Mouse (Mus musculus): ENCODE results near the gene Gpat3. TPM values are rescaled to one million over a fixed set of nuclear protein-coding genes. Genes with fewer than 3 reads are reported as not detected.

Gpat3 gene
- polyA plus RNA-seq, 1 experiment from 2014 or later: 5.0 TPM

DNA sequence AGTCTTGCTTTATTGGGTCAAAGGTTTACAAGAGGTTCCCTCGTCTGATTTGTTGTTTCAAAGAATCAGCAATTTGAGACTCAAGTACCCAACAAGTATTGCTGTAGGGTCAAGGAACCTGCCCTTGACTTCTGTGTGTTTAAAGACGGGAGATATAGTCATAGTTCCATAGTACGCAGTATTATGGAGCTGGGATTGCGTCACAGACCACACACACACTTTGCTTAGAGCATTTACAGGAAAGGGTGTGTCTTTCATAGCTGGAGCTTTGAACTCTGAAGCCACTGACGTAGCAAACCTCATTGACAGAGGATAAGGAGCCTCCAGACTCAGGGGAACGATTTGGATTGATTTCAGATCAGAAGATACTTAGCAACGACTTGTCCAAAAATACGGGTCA, 70.9 kb downstream of the Gpat3 start:
- no peak for ATAC-seq (ENCODE audit: low read depth)
- Histone ChIP-seq H3K36me3 (ENCODE audit: control insufficient read depth, insufficient read depth) (no peaks in the 10 kb centered on the region), H3K9me3 (replicated peaks; ENCODE audit: control insufficient read depth, low read length) (no peaks in the 10 kb centered on the region), H3K27me3 (ENCODE audit: control insufficient read depth, insufficient read depth, low read depth, low read length) (no peaks in the 10 kb centered on the region), H3K4me1 (ENCODE audit: control insufficient read depth, low read depth, low read length) (no peaks in the 10 kb centered on the region; the same call in 1 of the 2 replicates), H3K27ac (ENCODE audit: low read length) (no peak overlapping the region), H3K9ac (ENCODE audit: low read depth, low read length) (no peak overlapping the region), H3K4me2 (ENCODE audit: low read depth, low read length) (no peak overlapping the region), H3K4me3 (ENCODE audit: low read depth, low read length) (no peak overlapping the region)
- WGBS (ENCODE audit: insufficient replicate concordance): 24% methylated on average over 8 of the region's 8 CpGs

DNA sequence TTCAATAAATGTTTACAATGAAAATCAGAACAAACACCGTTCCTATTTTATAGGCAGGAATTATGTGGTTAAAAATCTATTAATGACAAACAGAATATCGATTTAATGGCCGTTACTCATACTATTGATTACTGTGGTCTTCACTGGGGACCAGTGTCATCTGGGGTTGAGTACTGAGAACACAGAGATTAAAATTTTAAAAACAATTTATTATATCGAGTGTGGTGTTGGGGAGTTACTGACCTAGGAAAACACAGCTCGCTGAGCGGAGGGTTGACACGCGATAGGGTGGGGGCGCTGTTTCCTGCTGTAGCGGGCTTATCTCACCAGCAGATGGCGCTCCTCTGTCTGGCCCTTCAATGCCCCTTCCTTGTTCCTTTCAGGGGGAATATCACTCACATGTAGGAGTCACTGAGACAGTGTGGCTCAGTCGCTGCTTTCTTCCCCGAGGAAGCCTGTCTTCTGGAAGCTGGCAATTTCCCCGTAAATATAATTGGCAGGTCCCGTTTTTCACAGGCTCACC, 71.8 kb downstream of the Gpat3 start:
- no peak overlapping the region for H3K27ac ChIP-seq (ENCODE audit: low read length)
- no peaks in the 10 kb centered on the region for H3K9me3 ChIP-seq (replicated peaks; ENCODE audit: control insufficient read depth, low read length)
- H3K4me2 ChIP-seq (ENCODE audit: low read depth, low read length): no peak overlapping the region
- no peak for ATAC-seq (ENCODE audit: low read depth)
- H3K4me3 ChIP-seq (ENCODE audit: low read depth, low read length): no peak overlapping the region
- no peaks in the 10 kb centered on the region for H3K36me3 ChIP-seq (ENCODE audit: control insufficient read depth, insufficient read depth)
- H3K27me3 ChIP-seq (ENCODE audit: control insufficient read depth, insufficient read depth, low read depth, low read length): no peaks in the 10 kb centered on the region
- H3K9ac ChIP-seq (ENCODE audit: low read depth, low read length): no peak overlapping the region
- H3K4me1 ChIP-seq (ENCODE audit: control insufficient read depth, low read depth, low read length): no peaks in the 10 kb centered on the region; the same call in 1 of the 2 replicates
- WGBS (ENCODE audit: insufficient replicate concordance): 16% methylated on average over 15 of the region's 15 CpGs

DNA sequence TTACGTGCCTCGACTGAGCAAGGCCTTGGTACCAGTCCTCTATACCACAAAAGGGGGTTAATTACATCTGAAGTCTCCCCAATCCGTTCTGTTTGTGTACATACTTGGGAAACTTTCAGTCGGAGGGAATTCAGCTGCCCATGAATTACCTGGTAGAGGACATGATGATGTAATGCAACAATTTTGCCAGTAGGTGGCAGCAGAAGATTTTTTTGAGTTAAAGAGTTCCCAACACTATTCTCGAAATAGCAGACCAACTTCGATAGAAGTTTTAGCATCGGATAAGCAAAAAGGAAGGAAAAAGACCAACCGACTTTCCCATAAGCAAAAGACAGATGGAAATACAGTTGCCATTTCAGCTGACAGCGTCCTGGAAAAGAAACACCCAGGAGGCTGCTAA, 73.6 kb downstream of the Gpat3 start:
- Histone ChIP-seq H3K4me1 (ENCODE audit: control insufficient read depth, low read depth, low read length) (no peaks in the 10 kb centered on the region; the same call in 1 of the 2 replicates), H3K4me3 (ENCODE audit: low read depth, low read length) (no peak overlapping the region), H3K27ac (ENCODE audit: low read length) (no peak overlapping the region), H3K36me3 (ENCODE audit: control insufficient read depth, insufficient read depth) (no peaks in the 10 kb centered on the region), H3K27me3 (ENCODE audit: control insufficient read depth, insufficient read depth, low read depth, low read length) (no peaks in the 10 kb centered on the region), H3K9ac (ENCODE audit: low read depth, low read length) (no peak overlapping the region), H3K4me2 (ENCODE audit: low read depth, low read length) (no peak overlapping the region), H3K9me3 (replicated peaks; ENCODE audit: control insufficient read depth, low read length) (no peaks in the 10 kb centered on the region)
- no peak for ATAC-seq (ENCODE audit: low read depth)
- WGBS (ENCODE audit: insufficient replicate concordance): 16% methylated on average over 9 of the region's 9 CpGs

DNA sequence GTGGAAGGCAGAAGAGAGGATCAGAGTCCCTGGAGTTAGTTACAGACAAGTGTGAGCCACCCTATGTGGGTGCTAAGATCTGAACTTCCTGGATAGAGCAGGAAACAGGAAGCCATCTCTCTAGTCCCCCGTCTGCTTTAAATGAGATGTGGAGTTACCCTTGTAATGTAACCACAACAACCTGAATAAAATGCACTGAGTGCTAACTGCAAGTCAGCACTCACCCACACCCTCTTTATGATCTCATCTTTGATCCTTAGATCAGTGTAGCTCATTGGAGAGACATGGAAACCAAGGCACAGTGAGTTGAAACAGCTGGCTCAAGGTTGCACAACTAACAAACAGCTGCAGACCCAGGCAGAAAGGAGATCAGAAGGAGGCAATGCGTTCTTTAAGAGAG, 84.2 kb downstream of the Gpat3 start:
- no peak for ATAC-seq (ENCODE audit: low read depth)
- H3K4me1 ChIP-seq (ENCODE audit: control insufficient read depth, low read depth, low read length): no peaks in the 10 kb centered on the region
- whole genome bisulfite sequencing (ENCODE audit: insufficient replicate concordance): 54% methylated on average over 2 of the region's 2 CpGs
- no peak overlapping the region for H3K4me3 ChIP-seq (ENCODE audit: low read depth, low read length)
- H3K36me3 ChIP-seq (ENCODE audit: control insufficient read depth, insufficient read depth): no peaks in the 10 kb centered on the region
- H3K9ac ChIP-seq (ENCODE audit: low read depth, low read length): no peak overlapping the region
- no peak overlapping the region for H3K27ac ChIP-seq (ENCODE audit: low read length)
- H3K4me2 ChIP-seq (ENCODE audit: low read depth, low read length): no peak overlapping the region
- no peaks in the 10 kb centered on the region for H3K9me3 ChIP-seq (replicated peaks; ENCODE audit: control insufficient read depth, low read length)
- H3K27me3 ChIP-seq (ENCODE audit: control insufficient read depth, insufficient read depth, low read depth, low read length): no peaks in the 10 kb centered on the region

DNA sequence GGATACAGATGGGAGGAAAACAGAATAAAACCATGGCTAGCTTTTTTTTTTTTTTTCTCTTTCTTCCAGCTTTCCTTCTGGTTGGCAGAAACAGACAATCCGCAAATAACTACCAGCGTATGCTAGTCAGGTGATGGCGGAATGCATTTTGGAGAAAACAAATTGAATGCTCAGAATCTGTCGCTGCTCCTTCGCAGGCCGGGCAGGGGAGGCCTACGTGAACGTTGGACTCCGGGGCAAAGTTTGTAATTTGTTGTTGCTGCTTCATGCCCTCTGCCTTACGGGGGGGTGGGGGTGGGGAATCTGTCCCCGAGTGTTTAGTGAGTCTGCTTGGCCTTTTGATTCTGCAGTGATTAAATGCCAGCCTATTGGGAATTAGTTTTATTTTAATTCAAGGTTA, 98.2 kb downstream of the Gpat3 start:
- Histone ChIP-seq H3K4me1 (ENCODE audit: control insufficient read depth, low read depth, low read length) (no peaks in the 10 kb centered on the region), H3K4me3 (ENCODE audit: low read depth, low read length) (no peak overlapping the region), H3K4me2 (ENCODE audit: low read depth, low read length) (no peak overlapping the region), H3K27me3 (ENCODE audit: control insufficient read depth, insufficient read depth, low read depth, low read length) (no peaks in the 10 kb centered on the region), H3K9me3 (replicated peaks; ENCODE audit: control insufficient read depth, low read length) (no peaks in the 10 kb centered on the region), H3K9ac (ENCODE audit: low read depth, low read length) (no peak overlapping the region), H3K36me3 (ENCODE audit: control insufficient read depth, insufficient read depth) (no peaks in the 10 kb centered on the region), H3K27ac (ENCODE audit: low read length) (no peak overlapping the region)
- ATAC-seq (ENCODE audit: low read depth): no peak
- 67% methylated on average over 11 of the region's 11 CpGs for WGBS (ENCODE audit: insufficient replicate concordance)

DNA sequence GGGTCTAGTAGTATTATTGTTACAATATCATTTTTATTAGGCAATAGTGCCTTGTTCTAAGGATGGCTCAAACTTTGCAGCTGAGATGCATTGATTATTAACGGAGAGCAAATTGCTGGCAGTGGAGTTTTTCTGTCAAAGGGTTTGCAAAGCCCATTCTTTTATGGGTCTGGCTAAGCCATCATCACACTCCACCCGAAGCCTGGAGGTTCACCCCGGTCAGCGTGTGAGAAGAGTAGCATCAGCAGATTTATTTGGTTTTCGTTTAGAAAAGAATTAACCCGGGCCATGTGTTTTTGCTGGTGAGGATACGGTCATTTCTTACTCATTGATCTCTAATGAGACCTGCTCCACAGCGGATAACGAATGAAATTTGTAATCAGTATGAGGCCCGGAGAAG, 99.8 kb downstream of the Gpat3 start:
- no peak for ATAC-seq (ENCODE audit: low read depth)
- Histone ChIP-seq H3K27ac (ENCODE audit: low read length) (no peak overlapping the region), H3K4me1 (ENCODE audit: control insufficient read depth, low read depth, low read length) (no peaks in the 10 kb centered on the region), H3K36me3 (ENCODE audit: control insufficient read depth, insufficient read depth) (no peaks in the 10 kb centered on the region), H3K27me3 (ENCODE audit: control insufficient read depth, insufficient read depth, low read depth, low read length) (no peaks in the 10 kb centered on the region), H3K4me2 (ENCODE audit: low read depth, low read length) (no peak overlapping the region), H3K4me3 (ENCODE audit: low read depth, low read length) (no peak overlapping the region), H3K9me3 (replicated peaks; ENCODE audit: control insufficient read depth, low read length) (no peaks in the 10 kb centered on the region), H3K9ac (ENCODE audit: low read depth, low read length) (no peak overlapping the region)
- whole genome bisulfite sequencing (ENCODE audit: insufficient replicate concordance): 67% methylated on average over 10 of the region's 10 CpGs

Other genes with a start within 250 kb of the Gpat3 start
- gene Coq2, start 170.6 kb upstream of the Gpat3 start, polyA plus RNA-seq (2015; fragmentation: Nextera tagmentation; extraction: Ambion mirVana): 19.5 and 20.7 TPM in 2 replicates
- gene Hpse, start 126.0 kb upstream of the Gpat3 start, polyA plus RNA-seq (2015; fragmentation: Nextera tagmentation; extraction: Ambion mirVana): 1.8 and 2.2 TPM in 2 replicates
- 8.4 and 8.6 TPM in 2 replicates for gene Helq, start 47.1 kb upstream of the Gpat3 start, polyA plus RNA-seq (2015; fragmentation: Nextera tagmentation; extraction: Ambion mirVana)
- gene Mrps18c, start 47.1 kb upstream of the Gpat3 start, polyA plus RNA-seq (2015; fragmentation: Nextera tagmentation; extraction: Ambion mirVana): 105 and 134 TPM in 2 replicates
- gene Abraxas1, start 24.7 kb upstream of the Gpat3 start, polyA plus RNA-seq (2015; fragmentation: Nextera tagmentation; extraction: Ambion mirVana): 13.2 and 13.4 TPM in 2 replicates